Mouse (Mus musculus) olfactory bulb, adult 2 months (tissue): Measurements from ENCODE around the gene Rgs12.

Experiments used
- CTCF ChIP-seq: fragments of 200-500 bp; IDR thresholded peaks from 2 replicates; pipeline ENCODE4 v1.5.1; 2012; ENCODE audit warnings: low read depth, mild to moderate bottlenecking, low read length, moderate library complexity; ENCODE audit not compliant: insufficient read depth
- POLR2A ChIP-seq: fragments of 200-500 bp; IDR thresholded peaks from 2 replicates; pipeline ENCODE4 v1.6.1; 2012; ENCODE audit warnings: mild to moderate bottlenecking, low read depth, low read length, moderate library complexity; ENCODE audit not compliant: insufficient read depth

GRCm38 (mm10) chr5:35035141-35035540 is 85.9 kb downstream of the Rgs12 start:
- TF ChIP-seq CTCF (no peak), POLR2A (no peak)
